Mouse (Mus musculus) spleen, postnatal 36 days (tissue): Measurements from ENCODE around the gene Srek1ip1.

Source experiments
- DNase-seq, 2 experiments: peaks; one replicate each; pipeline ENCODE4 v3.0.0; 2022; ENCODE audit warnings: low spot score in 2 of 2, mixed read lengths in 1 of 2

Gene Srek1ip1

GRCm38 (mm10) chr13:104843295-104844089 is 51.2 kb downstream of the Srek1ip1 start:
- no peak for DNase-seq

- no peak for DNase-seq
Observed at GRCm38 (mm10) chr13:104853645-104854044, 61.4 kb downstream of the Srek1ip1 start.

GRCm38 (mm10) chr13:104863127-104863979 is 71.1 kb downstream of the Srek1ip1 start, which contains the start of gene Shisal2b:
Shisal2b (minus strand) TSS chr13:104863893.
- peak in 1 of 2 experiments; percentile 4 for DNase-seq

GRCm38 (mm10) chr13:104866726-104867125 is 74.4 kb downstream of the Srek1ip1 start:
- no peak for DNase-seq

GRCm38 (mm10) chr13:104869907-104870306 is 77.6 kb downstream of the Srek1ip1 start:
- no peak for DNase-seq

GRCm38 (mm10) chr13:104878508-104878907 is 86.2 kb downstream of the Srek1ip1 start:
- DNase-seq: no peak

GRCm38 (mm10) chr13:104883566-104884249 is 91.4 kb downstream of the Srek1ip1 start:
- DNase-seq: no peak

GRCm38 (mm10) chr13:104886308-104887032 is 94.2 kb downstream of the Srek1ip1 start:
- no peak for DNase-seq
